Mouse (Mus musculus) lung, embryonic 14.5 days (tissue): Measurements from ENCODE around the gene Lrpprc. TPM values are rescaled to one million over a fixed set of nuclear protein-coding genes. Genes with fewer than 3 reads are reported as not detected.
"Not testable (repeated sequence)": the region's sequence is repeated elsewhere in the genome, so short reads cannot be mapped to it uniquely, and the experiment has no call there.

Experiments used
- ATAC-seq: fragments of 200-750 bp; cut with Nextera tagmentation; 2 replicates; pipeline ENCODE4 v1.8.0; 2017; ENCODE audit warnings: mild to moderate bottlenecking, moderate TSS enrichment, moderate library complexity; ENCODE audit not compliant: insufficient read depth
- DNase-seq: peaks from one replicate; pipeline ENCODE4 v3.0.0-alpha.2; 2015
- H3K27ac ChIP-seq: fragments of 300-500 bp; sonication (generic); 2 replicates; pipeline ENCODE4 v1.5.1; 2014; ENCODE audit warnings: low read depth, mild to moderate bottlenecking, moderate library complexity
- H3K27me3 ChIP-seq: fragments of 300-500 bp; sonication (generic); 2 replicates; pipeline ENCODE4 v1.6.1; 2014; ENCODE audit warnings: low read length, control low read depth; ENCODE audit not compliant: insufficient read depth
- H3K36me3 ChIP-seq: fragments of 300-500 bp; sonication (generic); 2 replicates; pipeline ENCODE4 v1.6.1; 2014; ENCODE audit warnings: control low read depth; ENCODE audit not compliant: insufficient read depth
- H3K4me1 ChIP-seq: fragments of 300-500 bp; sonication (generic); 2 replicates; pipeline ENCODE4 v1.6.1; 2014; ENCODE audit warnings: antibody characterized with exemption, control low read depth; ENCODE audit not compliant: insufficient read depth
- H3K4me2 ChIP-seq: fragments of 300-500 bp; sonication (generic); 2 replicates; pipeline ENCODE4 v1.6.1; 2014; ENCODE audit warnings: mild to moderate bottlenecking
- H3K4me3 ChIP-seq: fragments of 300-500 bp; sonication (generic); 2 replicates; pipeline ENCODE4 v1.5.1; 2014; ENCODE audit warnings: low read depth, low read length
- H3K9ac ChIP-seq: fragments of 300-500 bp; sonication (generic); 2 replicates; pipeline ENCODE4 v1.6.1; 2014
- H3K9me3 ChIP-seq: fragments of 300-500 bp; sonication (generic); 2 replicates; pipeline ENCODE4 v1.6.1; 2016; ENCODE audit warnings: low read depth, low read length, control low read depth
- CTCF ChIP-seq: IDR thresholded peaks from 2 replicates; pipeline ENCODE4 v1.5.1; 2016; ENCODE audit warnings: antibody characterized with exemption, low read depth
- WGBS: fragments of 180-500 bp; shearing (Covaris S2); extraction: QIAGEN DNeasy Blood & Tissue Kit; methylation state at CpG from one replicate; pipeline ENCODE4 v1.1.7; 2014; 5-methylcytosine and 5-hydroxymethylcytosine counted together
- polyA plus RNA-seq: library from polyadenylated mRNA; unstranded; fragments of >200 nt; fragmentation: Nextera tagmentation; extraction: Ambion mirVana; gene quantifications from 2 replicates; pipeline ENCODE4 v1.2.1, GENCODE M21; 2014

Lrpprc gene
- polyA plus RNA-seq, 1 experiment from 2014 or later: 48.6 TPM

DNA sequence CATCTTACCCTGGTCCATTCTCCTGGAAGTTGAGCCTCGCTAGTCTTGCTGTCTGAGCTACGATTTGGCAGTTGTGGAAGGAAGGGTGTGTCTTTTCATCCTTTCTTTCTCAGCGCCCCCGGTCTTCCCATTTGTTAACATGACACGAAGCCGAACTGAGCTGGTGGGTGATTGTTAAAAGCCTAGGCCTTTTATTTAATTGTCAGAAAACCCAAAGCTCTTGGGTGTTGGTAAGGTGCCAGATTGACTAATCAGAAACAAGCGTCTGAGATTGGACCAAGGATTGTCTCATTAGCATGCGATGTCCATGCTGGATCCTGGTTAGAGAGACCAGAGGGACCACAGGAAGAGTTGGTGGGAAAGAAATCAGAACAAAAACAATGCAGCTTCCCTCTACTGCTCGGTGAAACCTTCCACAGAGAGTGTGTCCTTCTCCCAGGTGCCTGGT is 25.4 kb upstream of the Lrpprc start:
- 74% methylated on average over 9 of the region's 9 CpGs for WGBS
- H3K9me3 ChIP-seq: no peaks in the 10 kb centered on the region
- no peaks in the 10 kb centered on the region for H3K4me1 ChIP-seq
- no peak overlapping the region for H3K4me3 ChIP-seq
- ATAC-seq (no peak), DNase-seq (no peak)
- no peak overlapping the region for H3K27ac ChIP-seq
- H3K27me3 ChIP-seq: no peaks in the 10 kb centered on the region
- no peak overlapping the region for H3K9ac ChIP-seq
- no peak for TF ChIP-seq CTCF
- no peaks in the 10 kb centered on the region for H3K36me3 ChIP-seq
- H3K4me2 ChIP-seq: no peak overlapping the region

GRCm38 (mm10) chr17:84814905-84815304 is 24.3 kb upstream of the Lrpprc start:
- ATAC-seq: no peak
- H3K9me3 ChIP-seq: no peaks in the 10 kb centered on the region
- H3K4me2 ChIP-seq: no peak overlapping the region
- H3K4me1 ChIP-seq: no peaks in the 10 kb centered on the region
- H3K9ac ChIP-seq: no peak overlapping the region
- H3K4me3 ChIP-seq: no peak overlapping the region
- no peak overlapping the region for H3K27ac ChIP-seq
- WGBS: 67% methylated on average over 7 of the region's 7 CpGs
- no peak for DNase-seq
- H3K27me3 ChIP-seq: no peaks in the 10 kb centered on the region
- TF ChIP-seq CTCF: no peak
- H3K36me3 ChIP-seq: no peaks in the 10 kb centered on the region

DNA sequence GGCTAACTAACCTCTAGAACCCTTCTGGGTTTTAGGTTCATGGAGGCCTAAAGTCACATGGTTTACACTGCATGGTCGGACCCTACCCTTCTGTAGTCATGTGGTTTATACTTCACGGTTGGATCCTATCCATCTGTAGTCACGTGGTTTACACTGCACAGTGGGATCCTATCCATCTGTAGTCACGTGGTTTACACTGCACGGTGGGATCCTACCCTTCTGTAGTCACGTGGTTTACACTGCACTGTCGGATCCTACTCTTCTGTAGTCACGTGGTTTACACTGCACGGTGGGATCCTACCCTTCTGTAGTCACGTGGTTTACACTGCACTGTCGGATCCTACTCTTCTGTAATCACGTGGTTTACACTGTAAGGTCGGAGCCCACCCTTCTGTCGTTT is 23.6 kb upstream of the Lrpprc start:
- not testable (repeated sequence) for H3K27me3 ChIP-seq, H3K27ac ChIP-seq, DNase-seq, ATAC-seq, H3K4me3 ChIP-seq, H3K4me2 ChIP-seq, H3K4me1 ChIP-seq, H3K9me3 ChIP-seq, H3K9ac ChIP-seq, H3K36me3 ChIP-seq
- 73% methylated on average over 14 of the region's 14 CpGs for WGBS

GRCm38 (mm10) chr17:84792006-84792405 is 1.4 kb upstream of the Lrpprc start:
- TF ChIP-seq CTCF: no peak
- ATAC-seq (no peak), DNase-seq (no peak)
- Histone ChIP-seq H3K4me3 (peak overlapping the region; percentile 98; the same call in 1 of the 2 replicates), H3K27ac (no peak overlapping the region), H3K4me1 (0 out of 2 replicates have a peak, but pooled peaks cover 3% of the 10 kb centered on the region), H3K9me3 (no peaks in the 10 kb centered on the region), H3K36me3 (0 out of 2 replicates have a peak, but pooled peaks cover 3% of the 10 kb centered on the region), H3K27me3 (no peaks in the 10 kb centered on the region), H3K9ac (no peak overlapping the region), H3K4me2 (peak overlapping the region; percentile 90)
- WGBS: 71% methylated on average over 5 of the region's 5 CpGs

- peak overlapping the region; percentile 90 for H3K4me2 ChIP-seq
- H3K9me3 ChIP-seq: no peaks in the 10 kb centered on the region
- 0 out of 2 replicates have a peak, but pooled peaks cover 3% of the 10 kb centered on the region for H3K4me1 ChIP-seq
- H3K27ac ChIP-seq: peak overlapping the region; percentile 85
- H3K9ac ChIP-seq: peak overlapping the region; percentile 85
- peak; percentile 39 for DNase-seq
- 0 out of 2 replicates have a peak, but pooled peaks cover 5% of the 10 kb centered on the region for H3K36me3 ChIP-seq
- 3% methylated on average over 8 of the region's 8 CpGs for WGBS
- no peak for TF ChIP-seq CTCF
- H3K4me3 ChIP-seq: peak overlapping the region; percentile 98
- H3K27me3 ChIP-seq: no peaks in the 10 kb centered on the region
- ATAC-seq: peak; percentile 17; the same call in 1 of the 2 replicates
Observed at GRCm38 (mm10) chr17:84791156-84791555, 567 bp upstream of the Lrpprc start.

DNA sequence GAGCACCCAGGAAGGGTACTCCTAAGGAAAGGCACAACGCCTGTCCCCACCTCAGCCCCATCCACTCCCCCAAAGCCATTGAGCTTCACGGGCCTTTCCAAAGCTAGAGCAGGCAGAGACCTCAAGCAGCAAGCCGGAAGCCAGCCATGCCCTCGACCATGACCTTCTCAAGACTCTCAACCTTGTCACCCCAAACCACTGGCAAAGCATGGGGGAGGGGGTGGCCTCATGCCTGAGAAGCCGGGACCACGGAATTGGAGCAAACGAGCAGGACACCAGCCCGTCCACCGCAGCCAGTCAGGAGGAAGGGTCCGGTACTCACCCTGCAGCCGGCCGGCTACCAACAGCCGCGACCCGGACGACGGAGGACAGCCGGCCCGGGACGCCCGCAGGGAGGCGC is 546 bp downstream of the Lrpprc start:
- Histone ChIP-seq H3K9me3 (no peaks in the 10 kb centered on the region), H3K36me3 (0 out of 2 replicates have a peak, but pooled peaks cover 5% of the 10 kb centered on the region), H3K9ac (peak overlapping the region; percentile 85), H3K27ac (peak overlapping the region; percentile 68), H3K4me1 (0 out of 2 replicates have a peak, but pooled peaks cover 3% of the 10 kb centered on the region), H3K4me3 (peak overlapping the region; percentile 98), H3K4me2 (peak overlapping the region; percentile 90), H3K27me3 (no peaks in the 10 kb centered on the region)
- no peak for TF ChIP-seq CTCF
- ATAC-seq: peak; percentile 22; the same call in 1 of the 2 replicates
- DNase-seq: no peak
- WGBS: under 1% methylated on average over 22 of the region's 22 CpGs

DNA sequence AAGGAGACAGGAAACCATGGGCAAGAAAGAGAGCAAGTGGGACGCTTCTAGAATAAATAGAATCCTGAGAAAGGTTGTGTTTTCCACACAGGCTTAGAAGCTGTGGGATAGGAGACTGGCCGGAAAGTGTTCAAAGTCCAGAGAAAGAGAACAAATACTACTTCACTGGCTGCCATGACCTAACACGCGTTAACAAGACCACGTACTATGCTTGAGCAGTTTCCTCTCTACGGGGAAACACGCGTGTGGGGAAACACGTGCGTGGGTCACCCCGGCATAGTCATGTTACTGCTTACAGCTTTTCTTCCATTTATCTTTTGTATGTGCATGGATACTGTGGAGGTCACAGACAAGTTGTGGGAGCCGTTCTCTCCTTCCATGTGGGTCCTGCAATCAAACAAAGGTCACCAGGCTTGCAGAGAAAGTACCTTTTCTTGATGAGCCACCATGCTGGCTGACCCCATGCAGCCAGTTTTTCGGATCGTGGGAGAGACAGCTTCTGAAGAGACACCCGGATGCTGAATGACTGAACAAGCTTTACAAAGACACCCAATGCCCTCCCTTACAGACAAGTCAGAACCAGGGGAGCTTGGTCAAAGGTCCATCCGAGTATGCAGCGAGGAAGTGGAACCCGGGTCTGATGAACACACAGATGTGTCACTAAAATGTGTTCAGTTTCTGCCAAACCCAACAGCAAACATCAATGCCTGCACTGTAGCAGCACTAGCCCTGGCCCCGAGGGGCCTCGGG is 2.0 kb downstream of the Lrpprc start:
- Histone ChIP-seq H3K27me3 (no peaks in the 10 kb centered on the region), H3K9me3 (no peaks in the 10 kb centered on the region), H3K9ac (no peak overlapping the region), H3K36me3 (0 out of 2 replicates have a peak, but pooled peaks cover 5% of the 10 kb centered on the region), H3K27ac (no peak overlapping the region), H3K4me2 (peak overlapping the region; percentile 90; the same call in 1 of the 2 replicates), H3K4me3 (no peak overlapping the region), H3K4me1 (0 out of 2 replicates have a peak, but pooled peaks cover 3% of the 10 kb centered on the region)
- DNase-seq (no peak), ATAC-seq (no peak)
- 89% methylated on average over 20 of the region's 20 CpGs for WGBS
- TF ChIP-seq CTCF: no peak
